Mouse (Mus musculus): ENCODE results near the gene Kndc1. TPM values are rescaled to one million over a fixed set of nuclear protein-coding genes. Genes with fewer than 3 reads are reported as not detected.

Gene Kndc1
- polyA plus RNA-seq, 1 experiment from 2014 or later = 0.64 TPM

DNA sequence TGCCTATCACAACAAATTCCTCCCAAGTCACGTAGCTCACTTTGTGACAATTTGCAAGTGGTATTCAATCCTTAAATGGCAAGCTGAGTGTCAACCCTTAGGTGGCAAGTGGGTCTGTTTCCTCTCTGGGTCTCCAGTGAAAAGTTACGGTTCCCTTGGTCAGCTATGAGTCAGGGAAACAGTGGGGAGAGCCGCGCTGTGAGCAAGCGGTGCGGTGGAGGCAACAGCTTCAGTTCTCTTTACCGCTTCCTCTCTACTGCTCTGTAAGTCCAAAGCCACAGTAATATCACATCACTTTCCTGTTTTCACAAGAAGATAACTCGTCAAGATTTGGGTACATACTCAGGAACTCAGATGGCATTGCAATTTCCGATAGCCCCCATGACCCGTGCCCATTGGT is 79.8 kb downstream of the Kndc1 start:
- Histone ChIP-seq H3K27ac (no peak overlapping the region), H3K9me3 (no peaks in the 10 kb centered on the region), H3K36me3 (no peaks in the 10 kb centered on the region), H3K27me3 (no peaks in the 10 kb centered on the region), H3K4me2 (no peak overlapping the region), H3K4me1 (peaks cover 10% of the 10 kb centered on the region; the same call in 1 of the 2 replicates), H3K9ac (no peak overlapping the region), H3K4me3 (no peak overlapping the region)
- ATAC-seq (ENCODE audit: borderline replicate concordance, extremely low read depth, low FRiP score, low TSS enrichment) = no peak
- 88% methylated on average over 10 of the region's 10 CpGs for WGBS

- 43% methylated on average over 5 of the region's 5 CpGs for WGBS
- no peaks in the 10 kb centered on the region for H3K36me3 ChIP-seq
- no peak overlapping the region for H3K27ac ChIP-seq
- H3K9ac ChIP-seq = no peak overlapping the region
- H3K9me3 ChIP-seq = no peaks in the 10 kb centered on the region
- no peak for ATAC-seq (ENCODE audit: borderline replicate concordance, extremely low read depth, low FRiP score, low TSS enrichment)
- no peaks in the 10 kb centered on the region for H3K27me3 ChIP-seq
- H3K4me3 ChIP-seq = no peak overlapping the region
- H3K4me2 ChIP-seq = no peak overlapping the region
- peaks cover 12% of the 10 kb centered on the region; the same call in 1 of the 2 replicates for H3K4me1 ChIP-seq
Observed at GRCm38 (mm10) chr7:139975471-139975870, 81.0 kb downstream of the Kndc1 start.

GRCm38 (mm10) chr7:139978278-139978892 is 83.9 kb downstream of the Kndc1 start, which contains the start of gene 6430531B16Rik:
Gene 6430531B16Rik (minus strand): TSS chr7:139978755.
- H3K27ac ChIP-seq = no peak within 1 kb of the TSS
- H3K9me3 ChIP-seq = no peaks in the 10 kb centered on the region
- peak; percentile 87 for ATAC-seq (ENCODE audit: borderline replicate concordance, extremely low read depth, low FRiP score, low TSS enrichment)
- 3% methylated on average over 32 of the region's 32 CpGs for WGBS
- H3K27me3 ChIP-seq = no peaks in the 10 kb centered on the region
- peak within 1 kb of the TSS; percentile 37; the same call in 1 of the 2 replicates for H3K9ac ChIP-seq
- H3K36me3 ChIP-seq = no peaks in the 10 kb centered on the region
- H3K4me3 ChIP-seq = peak within 1 kb of the TSS; percentile 51
- H3K4me2 ChIP-seq = peak within 1 kb of the TSS; percentile 81
- H3K4me1 ChIP-seq = peaks cover 12% of the 10 kb centered on the region; the same call in 1 of the 2 replicates

- Histone ChIP-seq H3K27ac (no peak overlapping the region), H3K27me3 (no peaks in the 10 kb centered on the region), H3K4me2 (peak overlapping the region; percentile 81), H3K4me1 (peaks cover 12% of the 10 kb centered on the region; the same call in 1 of the 2 replicates), H3K9me3 (no peaks in the 10 kb centered on the region), H3K4me3 (peak overlapping the region; percentile 51), H3K9ac (no peak overlapping the region), H3K36me3 (no peaks in the 10 kb centered on the region)
- WGBS = 33% methylated on average over 13 of the region's 13 CpGs
- peak; percentile 37; the same call in 1 of the 2 replicates for ATAC-seq (ENCODE audit: borderline replicate concordance, extremely low read depth, low FRiP score, low TSS enrichment)
Observed at GRCm38 (mm10) chr7:139979011-139979719, 84.7 kb downstream of the Kndc1 start.

- H3K36me3 ChIP-seq = no peaks in the 10 kb centered on the region
- no peak overlapping the region for H3K9ac ChIP-seq
- no peak for ATAC-seq (ENCODE audit: borderline replicate concordance, extremely low read depth, low FRiP score, low TSS enrichment)
- no peak overlapping the region for H3K4me2 ChIP-seq
- H3K27ac ChIP-seq = no peak overlapping the region
- peaks cover 12% of the 10 kb centered on the region; the same call in 1 of the 2 replicates for H3K4me1 ChIP-seq
- H3K4me3 ChIP-seq = no peak overlapping the region
- H3K27me3 ChIP-seq = no peaks in the 10 kb centered on the region
- no peaks in the 10 kb centered on the region for H3K9me3 ChIP-seq
- WGBS = 46% methylated on average over 3 of the region's 3 CpGs
Observed at GRCm38 (mm10) chr7:139980778-139981177, 86.3 kb downstream of the Kndc1 start.

- no peak for ATAC-seq (ENCODE audit: borderline replicate concordance, extremely low read depth, low FRiP score, low TSS enrichment)
Observed at GRCm38 (mm10) chr7:139982058-139982457, 87.6 kb downstream of the Kndc1 start.

GRCm38 (mm10) chr7:139984505-139984904 is 90.0 kb downstream of the Kndc1 start:
- ATAC-seq (ENCODE audit: borderline replicate concordance, extremely low read depth, low FRiP score, low TSS enrichment) = no peak
- Histone ChIP-seq H3K4me2 (no peak overlapping the region), H3K9me3 (no peaks in the 10 kb centered on the region), H3K4me1 (no peaks in the 10 kb centered on the region; the same call in 1 of the 2 replicates), H3K36me3 (no peaks in the 10 kb centered on the region), H3K27ac (no peak overlapping the region), H3K27me3 (no peaks in the 10 kb centered on the region), H3K9ac (no peak overlapping the region), H3K4me3 (no peak overlapping the region)
- WGBS = 84% methylated on average over 11 of the region's 11 CpGs

More at GRCm38 (mm10) chr7:139982058-139982457, 87.6 kb downstream of the Kndc1 start:
- Histone ChIP-seq H3K27ac (no peak overlapping the region), H3K27me3 (no peaks in the 10 kb centered on the region), H3K4me2 (no peak overlapping the region), H3K4me3 (no peak overlapping the region), H3K36me3 (no peaks in the 10 kb centered on the region), H3K4me1 (peaks cover 12% of the 10 kb centered on the region; the same call in 1 of the 2 replicates), H3K9ac (no peak overlapping the region), H3K9me3 (no peaks in the 10 kb centered on the region)
- WGBS = 69% methylated on average over 11 of the region's 11 CpGs

GRCm38 (mm10) chr7:139988272-139988671 is 93.8 kb downstream of the Kndc1 start:
- Histone ChIP-seq H3K9me3 (no peaks in the 10 kb centered on the region), H3K27ac (no peak overlapping the region), H3K4me1 (no peaks in the 10 kb centered on the region), H3K36me3 (no peaks in the 10 kb centered on the region), H3K9ac (no peak overlapping the region), H3K4me2 (no peak overlapping the region), H3K27me3 (no peaks in the 10 kb centered on the region), H3K4me3 (no peak overlapping the region)
- ATAC-seq (ENCODE audit: borderline replicate concordance, extremely low read depth, low FRiP score, low TSS enrichment) = no peak
- 85% methylated on average over 9 of the region's 9 CpGs for WGBS

GRCm38 (mm10) chr7:139990864-139991394 is 96.4 kb downstream of the Kndc1 start:
- H3K4me3 ChIP-seq = no peak overlapping the region
- H3K4me2 ChIP-seq = no peak overlapping the region
- H3K4me1 ChIP-seq = no peaks in the 10 kb centered on the region
- no peak overlapping the region for H3K9ac ChIP-seq
- H3K27me3 ChIP-seq = no peaks in the 10 kb centered on the region
- no peaks in the 10 kb centered on the region for H3K9me3 ChIP-seq
- H3K27ac ChIP-seq = no peak overlapping the region
- peaks cover 9% of the 10 kb centered on the region for H3K36me3 ChIP-seq
- 70% methylated on average over 8 of the region's 8 CpGs for WGBS
- no peak for ATAC-seq (ENCODE audit: borderline replicate concordance, extremely low read depth, low FRiP score, low TSS enrichment)

MicroRNAs encoded within 50 kb of the gene (microRNA counts, 519-probe panel; counts per million panel counts)
- microRNA mmu-miR-202-3p = 2,261 counts per million, percentile 32 among the panel's probes with 10 or more counts
- microRNA mmu-miR-202-5p = 2,615 counts per million, percentile 61 among the panel's probes with 10 or more counts

Small RNA genes within 50 kb of the gene (microRNA-seq; reads per million reads assigned to microRNA genes)
- gene Mir202 = not detected
- 1.9 reads per million, percentile 4 among the genes with 10 or more reads in this experiment for gene Mir7062
- gene mmu-mir-7686 = not detected

Other genes with a start within 250 kb of the Kndc1 start
- 0.82 and 1.3 TPM in 2 replicates for gene Cfap46, start 210.9 kb upstream of the Kndc1 start, polyA plus RNA-seq (2015; fragmentation: Nextera tagmentation; extraction: Ambion mirVana)
- not detected in 2 replicates for gene Adgra1, start 60.5 kb upstream of the Kndc1 start, polyA plus RNA-seq (2015; fragmentation: Nextera tagmentation; extraction: Ambion mirVana)
- gene Utf1, start 49.1 kb downstream of the Kndc1 start, polyA plus RNA-seq (2015; fragmentation: Nextera tagmentation; extraction: Ambion mirVana) = 0.31 TPM in 1 of 2 replicates, not detected in the other
- 1.2 and 1.7 TPM in 2 replicates for gene 6430531B16Rik, start 84.1 kb downstream of the Kndc1 start, polyA plus RNA-seq (2015; fragmentation: Nextera tagmentation; extraction: Ambion mirVana)
- gene Adam8, start 97.9 kb downstream of the Kndc1 start, polyA plus RNA-seq (2015; fragmentation: Nextera tagmentation; extraction: Ambion mirVana) = 1.4 and 1.8 TPM in 2 replicates
- 40.0 and 40.1 TPM in 2 replicates for gene Zfp511, start 141.7 kb downstream of the Kndc1 start, polyA plus RNA-seq (2015; fragmentation: Nextera tagmentation; extraction: Ambion mirVana)
- gene Tubgcp2, start 142.0 kb downstream of the Kndc1 start, polyA plus RNA-seq (2015; fragmentation: Nextera tagmentation; extraction: Ambion mirVana) = 53.2 and 56.4 TPM in 2 replicates
- gene Msx3, start 154.4 kb downstream of the Kndc1 start, polyA plus RNA-seq (2015; fragmentation: Nextera tagmentation; extraction: Ambion mirVana) = not detected in 2 replicates
- 0.66 and 1.1 TPM in 2 replicates for gene Caly, start 187.9 kb downstream of the Kndc1 start, polyA plus RNA-seq (2015; fragmentation: Nextera tagmentation; extraction: Ambion mirVana)
- not detected in 2 replicates for gene Prap1, start 198.7 kb downstream of the Kndc1 start, polyA plus RNA-seq (2015; fragmentation: Nextera tagmentation; extraction: Ambion mirVana)
- gene Fuom, start 207.7 kb downstream of the Kndc1 start, polyA plus RNA-seq (2015; fragmentation: Nextera tagmentation; extraction: Ambion mirVana) = 19.1 and 19.8 TPM in 2 replicates
- gene Paox, start 221.1 kb downstream of the Kndc1 start, polyA plus RNA-seq (2015; fragmentation: Nextera tagmentation; extraction: Ambion mirVana) = 21.6 and 22.3 TPM in 2 replicates
- gene Echs1, start 221.8 kb downstream of the Kndc1 start, polyA plus RNA-seq (2015; fragmentation: Nextera tagmentation; extraction: Ambion mirVana) = 145 and 147 TPM in 2 replicates
- gene Mtg1, start 242.9 kb downstream of the Kndc1 start, polyA plus RNA-seq (2015; fragmentation: Nextera tagmentation; extraction: Ambion mirVana) = 25.2 and 26.2 TPM in 2 replicates